Mouse (Mus musculus): ENCODE data around the gene Miox. TPM values are rescaled to one million over a fixed set of nuclear protein-coding genes. Genes with fewer than 3 reads are reported as not detected.

Miox gene
- total and polyA plus RNA-seq, 3 experiments: not detected

GRCm38 (mm10) chr15:89291521-89291920, 42.7 kb upstream of the Miox start:
- Histone ChIP-seq H3K4me1 (ENCODE audit: control insufficient read depth in 1 of 2, insufficient read depth in 2 of 2, low read length in 2 of 2) (no peaks in the 10 kb centered on the region), H3K4me3 (ENCODE audit: control insufficient read depth in 1 of 2, insufficient read depth in 1 of 2, low read depth in 2 of 2, low read length in 2 of 2) (no peak overlapping the region), H3K9ac (ENCODE audit: control insufficient read depth, low read depth, low read length, poor library complexity, severe bottlenecking) (no peak overlapping the region), H3K27ac (ENCODE audit: control insufficient read depth, low read depth, low read length) (no peak overlapping the region), H3K36me3 (ENCODE audit: control insufficient read depth in 1 of 2, insufficient read depth in 2 of 2, low read length in 2 of 2) (peaks cover 0 to 22% of the 10 kb centered on the region in 2 experiments; a peak in 3 of 4 replicates), H3K9me3 (replicated peaks; ENCODE audit: insufficient read depth, low read length) (no peaks in the 10 kb centered on the region), H3K79me2 (ENCODE audit: control insufficient read depth, insufficient read depth, low read length, poor library complexity) (no peaks in the 10 kb centered on the region), H3K27me3 (ENCODE audit: control insufficient read depth in 1 of 2, insufficient read depth in 2 of 2, low read length in 2 of 2) (no peaks in the 10 kb centered on the region)
- TF ChIP-seq BHLHE40 (IDR thresholded peaks at IDR 0.05; ENCODE audit: borderline replicate concordance, low read depth, low read length): no peak
- no peak for TF ChIP-seq ZMIZ1 (IDR thresholded peaks at IDR 0.05; ENCODE audit: low read depth, low read length)
- TF ChIP-seq CTCF (IDR thresholded peaks at IDR 0.05 in 2 of 3, conservative IDR thresholded peaks at IDR 0.05 in 1 of 3; ENCODE audit: control insufficient read depth in 1 of 3, insufficient read depth in 1 of 3, low read depth in 2 of 3, low read length in 3 of 3, poor library complexity in 1 of 3, severe bottlenecking in 1 of 3): no peak
- TF ChIP-seq RAD21 (IDR thresholded peaks at IDR 0.05; ENCODE audit: low read depth, low read length): no peak
- no peak for TF ChIP-seq POLR2A (IDR thresholded peaks at IDR 0.05; ENCODE audit: control insufficient read depth in 1 of 2, insufficient read depth in 1 of 2, low read depth in 1 of 2, low read length in 2 of 2, poor library complexity in 1 of 2)
- TF ChIP-seq NELFE (IDR thresholded peaks at IDR 0.05; ENCODE audit: low read depth, low read length): no peak
- TF ChIP-seq ZNF384 (IDR thresholded peaks at IDR 0.05; ENCODE audit: low read depth, low read length): no peak
- TF ChIP-seq ZC3H11A (IDR thresholded peaks at IDR 0.05; ENCODE audit: low read depth, low read length): no peak
- no peak for TF ChIP-seq POLR2AphosphoS2 (IDR thresholded peaks at IDR 0.05; ENCODE audit: low read length)
- no peak for TF ChIP-seq SIN3A (IDR thresholded peaks at IDR 0.05; ENCODE audit: low read length)
- no peak for TF ChIP-seq TBP (IDR thresholded peaks at IDR 0.05; ENCODE audit: low read depth, low read length)
- no peak for DNase-seq (ENCODE audit: low read depth, low spot score)

- Histone ChIP-seq H3K27me3 (ENCODE audit: control insufficient read depth in 1 of 2, insufficient read depth in 2 of 2, low read length in 2 of 2) (no peaks in the 10 kb centered on the region), H3K4me3 (ENCODE audit: control insufficient read depth in 1 of 2, insufficient read depth in 1 of 2, low read depth in 2 of 2, low read length in 2 of 2) (no peak overlapping the region), H3K9me3 (replicated peaks; ENCODE audit: insufficient read depth, low read length) (no peaks in the 10 kb centered on the region), H3K79me2 (ENCODE audit: control insufficient read depth, insufficient read depth, low read length, poor library complexity) (no peaks in the 10 kb centered on the region), H3K9ac (ENCODE audit: control insufficient read depth, low read depth, low read length, poor library complexity, severe bottlenecking) (no peak overlapping the region), H3K27ac (ENCODE audit: control insufficient read depth, low read depth, low read length) (no peak overlapping the region), H3K36me3 (ENCODE audit: control insufficient read depth in 1 of 2, insufficient read depth in 2 of 2, low read length in 2 of 2) (peaks cover 0 to 21% of the 10 kb centered on the region in 2 experiments; a peak in 2 of 4 replicates), H3K4me1 (ENCODE audit: control insufficient read depth in 1 of 2, insufficient read depth in 2 of 2, low read length in 2 of 2) (no peaks in the 10 kb centered on the region)
- DNase-seq (ENCODE audit: low read depth, low spot score): no peak
- no peak for TF ChIP-seq SIN3A (IDR thresholded peaks at IDR 0.05; ENCODE audit: low read length)
- TF ChIP-seq JUND (IDR thresholded peaks at IDR 0.05; ENCODE audit: low read depth, low read length): no peak
- TF ChIP-seq MAFK (IDR thresholded peaks at IDR 0.05; ENCODE audit: borderline replicate concordance, low read depth, low read length): no peak
- no peak for TF ChIP-seq UBTF (IDR thresholded peaks at IDR 0.05; ENCODE audit: borderline replicate concordance, insufficient read depth, low read depth, low read length)
- TF ChIP-seq USF1 (IDR thresholded peaks at IDR 0.05; ENCODE audit: low read depth, low read length): no peak
- TF ChIP-seq SMC3 (IDR thresholded peaks at IDR 0.05; ENCODE audit: low read depth, low read length): no peak
- TF ChIP-seq USF2 (IDR thresholded peaks at IDR 0.05; ENCODE audit: borderline replicate concordance in 1 of 2, insufficient read depth in 1 of 2, low read depth in 1 of 2, low read length in 2 of 2): no peak
- no peak for TF ChIP-seq MEF2A (IDR thresholded peaks at IDR 0.05; ENCODE audit: extremely low read depth, insufficient replicate concordance, low read depth, low read length, poor library complexity, severe bottlenecking)
- no peak for TF ChIP-seq MYB (IDR thresholded peaks at IDR 0.05; ENCODE audit: low read depth, low read length)
- TF ChIP-seq EP300 (IDR thresholded peaks at IDR 0.05; ENCODE audit: low read depth in 1 of 2, low read length in 2 of 2): no peak
- TF ChIP-seq BHLHE40 (IDR thresholded peaks at IDR 0.05; ENCODE audit: borderline replicate concordance, low read depth, low read length): no peak
- no peak for TF ChIP-seq ETS1 (IDR thresholded peaks at IDR 0.05; ENCODE audit: low read depth, low read length)
Measured at GRCm38 (mm10) chr15:89292795-89293194, 41.4 kb upstream of the Miox start.

All from MEL (cell line).